Mouse (Mus musculus): ENCODE results near the gene Mri1. TPM values are rescaled to one million over a fixed set of nuclear protein-coding genes. Genes with fewer than 3 reads are reported as not detected.
"Not testable (repeated sequence)": the region's sequence is repeated elsewhere in the genome, so short reads cannot be mapped to it uniquely, and the experiment has no call there.

Mri1 gene
- 49.4 and 50.9 TPM in 2 replicates for polyA plus RNA-seq (2015; fragmentation: Nextera tagmentation; extraction: Ambion mirVana)

- no peaks in the 10 kb centered on the region for H3K9me3 ChIP-seq
- H3K4me1 ChIP-seq, result peaks cover 18% of the 10 kb centered on the region
- WGBS, result under 1% methylated on average over 64 of the region's 64 CpGs
- peak within 1 kb of the TSS; percentile 89 for H3K9ac ChIP-seq
- H3K36me3 ChIP-seq (replicated peaks), result peaks cover 41% of the 10 kb centered on the region
- peak within 1 kb of the TSS; percentile 97 for H3K4me2 ChIP-seq
- H3K4me3 ChIP-seq, result peak within 1 kb of the TSS; percentile 88
- peak within 1 kb of the TSS; percentile 85 for H3K27ac ChIP-seq
- H3K27me3 ChIP-seq (replicated peaks), result no peaks in the 10 kb centered on the region
- peak; percentile 90 for ATAC-seq (replicated peaks)
Observed at GRCm38 (mm10) chr8:84256822-84257610, at the start of gene Mri1. Gene Mri1 (minus strand): TSS chr8:84257326.

- H3K27me3 ChIP-seq (replicated peaks), result no peaks in the 10 kb centered on the region
- ATAC-seq (replicated peaks), result no peak
- WGBS, result 87% methylated on average over 2 of the region's 2 CpGs
Observed at GRCm38 (mm10) chr8:84303951-84304350, 46.8 kb upstream of the Mri1 start.

DNA sequence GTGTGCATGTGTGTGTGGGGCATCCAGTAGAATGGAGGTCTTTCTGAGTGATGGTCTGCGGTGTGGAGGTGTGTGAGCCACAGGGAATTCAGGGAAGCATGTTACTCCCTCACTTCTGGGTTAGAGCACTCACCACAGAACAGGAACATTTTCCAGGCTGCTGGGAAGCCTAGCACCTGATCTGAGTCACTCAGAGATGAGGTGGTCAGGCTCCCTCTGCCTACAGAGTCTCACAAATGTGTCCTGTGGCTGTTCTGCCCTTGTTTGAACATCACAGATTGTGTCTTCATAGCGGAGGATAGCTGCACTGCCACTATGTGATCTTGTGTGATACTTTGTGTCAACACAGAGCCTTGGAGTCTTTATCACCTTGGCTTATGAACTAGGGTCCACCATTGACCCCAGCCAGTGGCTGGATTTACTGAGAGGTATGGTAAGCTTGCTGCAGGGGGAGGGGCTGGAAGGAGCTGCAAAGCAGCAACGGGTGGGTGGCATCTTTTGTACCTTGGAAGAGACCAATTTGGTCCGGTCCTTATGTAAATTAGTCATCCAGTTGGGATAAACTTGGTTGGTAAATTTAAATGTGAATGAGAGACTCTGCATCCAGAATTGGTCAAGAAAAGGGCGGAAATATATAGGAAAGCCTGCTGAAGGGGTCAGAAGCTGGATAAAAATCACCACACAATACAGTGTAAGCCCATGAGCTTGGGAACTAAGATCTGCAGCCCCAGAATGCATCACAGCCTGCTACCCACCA, 40.1 kb upstream of the Mri1 start:
- Histone ChIP-seq H3K9me3 (no peaks in the 10 kb centered on the region), H3K27ac (no peak overlapping the region), H3K4me3 (no peak overlapping the region), H3K4me1 (no peaks in the 10 kb centered on the region), H3K27me3 (replicated peaks) (no peaks in the 10 kb centered on the region), H3K36me3 (replicated peaks) (no peaks in the 10 kb centered on the region), H3K9ac (no peak overlapping the region), H3K4me2 (no peak overlapping the region)
- no peak for ATAC-seq (replicated peaks)
- WGBS, result 66% methylated on average over 5 of the region's 5 CpGs

More at GRCm38 (mm10) chr8:84303951-84304350, 46.8 kb upstream of the Mri1 start:
- no peak overlapping the region for H3K4me3 ChIP-seq
- H3K4me2 ChIP-seq, result no peak overlapping the region
- no peak overlapping the region for H3K9ac ChIP-seq
- no peaks in the 10 kb centered on the region for H3K4me1 ChIP-seq
- no peaks in the 10 kb centered on the region for H3K9me3 ChIP-seq
- no peak overlapping the region for H3K27ac ChIP-seq
- no peaks in the 10 kb centered on the region for H3K36me3 ChIP-seq (replicated peaks)

- no peaks in the 10 kb centered on the region for H3K9me3 ChIP-seq
- ATAC-seq (replicated peaks), result no peak
- 29% methylated on average over 8 of the region's 8 CpGs for WGBS
- no peaks in the 10 kb centered on the region for H3K27me3 ChIP-seq (replicated peaks)
- H3K36me3 ChIP-seq (replicated peaks), result no peaks in the 10 kb centered on the region
- no peak overlapping the region for H3K27ac ChIP-seq
- H3K4me2 ChIP-seq, result no peak overlapping the region
- no peak overlapping the region for H3K9ac ChIP-seq
- no peak overlapping the region for H3K4me3 ChIP-seq
- H3K4me1 ChIP-seq, result no peaks in the 10 kb centered on the region
Observed at GRCm38 (mm10) chr8:84291688-84292087, 34.6 kb upstream of the Mri1 start.

- Histone ChIP-seq H3K4me1 (no peaks in the 10 kb centered on the region), H3K4me2 (no peak overlapping the region), H3K36me3 (replicated peaks) (no peaks in the 10 kb centered on the region), H3K27ac (no peak overlapping the region), H3K27me3 (replicated peaks) (no peaks in the 10 kb centered on the region), H3K9me3 (no peaks in the 10 kb centered on the region), H3K9ac (no peak overlapping the region), H3K4me3 (no peak overlapping the region)
- WGBS, result 65% methylated on average over 5 of the region's 5 CpGs
- ATAC-seq (replicated peaks), result no peak
Observed at GRCm38 (mm10) chr8:84291086-84291485, 34.0 kb upstream of the Mri1 start.

- no peak overlapping the region for H3K4me2 ChIP-seq
- no peaks in the 10 kb centered on the region for H3K36me3 ChIP-seq (replicated peaks)
- H3K27ac ChIP-seq, result no peak overlapping the region
- ATAC-seq (replicated peaks), result no peak
- no peaks in the 10 kb centered on the region for H3K4me1 ChIP-seq
- no peak overlapping the region for H3K4me3 ChIP-seq
- WGBS, result 55% methylated on average over 2 of the region's 2 CpGs
- no peaks in the 10 kb centered on the region for H3K27me3 ChIP-seq (replicated peaks)
- H3K9ac ChIP-seq, result no peak overlapping the region
- H3K9me3 ChIP-seq, result no peaks in the 10 kb centered on the region
Observed at GRCm38 (mm10) chr8:84288892-84289291, 31.8 kb upstream of the Mri1 start.

DNA sequence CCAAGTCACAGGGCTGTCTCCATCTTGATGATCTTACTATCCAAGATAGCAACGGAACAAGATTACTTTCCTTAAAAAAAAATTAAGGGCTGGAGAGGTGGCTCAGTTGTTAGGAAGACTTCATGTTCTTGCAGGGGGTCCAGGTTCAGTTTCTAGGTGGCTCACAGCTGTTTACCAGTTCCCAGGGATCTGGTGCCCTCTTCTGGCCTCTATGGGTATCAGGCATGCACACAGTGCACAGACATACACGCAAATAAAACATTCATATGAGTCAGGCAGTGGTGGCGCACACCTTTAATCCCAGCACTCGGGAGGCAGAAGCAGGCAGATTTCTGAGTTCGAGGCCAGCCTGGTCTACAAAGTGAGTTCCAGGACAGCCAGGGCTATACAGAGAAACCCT, 28.5 kb upstream of the Mri1 start:
- not testable (repeated sequence) for H3K9ac ChIP-seq; H3K27ac ChIP-seq; ATAC-seq (replicated peaks); H3K4me1 ChIP-seq; H3K9me3 ChIP-seq; H3K36me3 ChIP-seq (replicated peaks); H3K27me3 ChIP-seq (replicated peaks); H3K4me3 ChIP-seq; H3K4me2 ChIP-seq
- 58% methylated on average over 5 of the region's 5 CpGs for WGBS

- 42% methylated on average over 9 of the region's 9 CpGs for WGBS
- H3K27ac ChIP-seq, result no peak overlapping the region
- no peak overlapping the region for H3K9ac ChIP-seq
- no peak for ATAC-seq (replicated peaks)
- H3K4me3 ChIP-seq, result no peak overlapping the region
- H3K4me2 ChIP-seq, result no peak overlapping the region
- no peaks in the 10 kb centered on the region for H3K36me3 ChIP-seq (replicated peaks)
- H3K4me1 ChIP-seq, result no peaks in the 10 kb centered on the region
- H3K27me3 ChIP-seq (replicated peaks), result no peaks in the 10 kb centered on the region
- H3K9me3 ChIP-seq, result no peaks in the 10 kb centered on the region
Observed at GRCm38 (mm10) chr8:84284608-84285063, 27.5 kb upstream of the Mri1 start.

GRCm38 (mm10) chr8:84280777-84281176, 23.7 kb upstream of the Mri1 start:
- H3K4me1 ChIP-seq, result no peaks in the 10 kb centered on the region
- H3K27ac ChIP-seq, result no peak overlapping the region
- H3K4me3 ChIP-seq, result no peak overlapping the region
- no peaks in the 10 kb centered on the region for H3K9me3 ChIP-seq
- no peak for ATAC-seq (replicated peaks)
- WGBS, result 86% methylated on average over 10 of the region's 10 CpGs
- no peak overlapping the region for H3K4me2 ChIP-seq
- no peaks in the 10 kb centered on the region for H3K36me3 ChIP-seq (replicated peaks)
- H3K9ac ChIP-seq, result no peak overlapping the region
- H3K27me3 ChIP-seq (replicated peaks), result no peaks in the 10 kb centered on the region

GRCm38 (mm10) chr8:84276447-84276846, 19.3 kb upstream of the Mri1 start:
- Histone ChIP-seq H3K9ac (no peak overlapping the region), H3K4me2 (no peak overlapping the region), H3K27ac (no peak overlapping the region), H3K4me1 (no peaks in the 10 kb centered on the region), H3K36me3 (replicated peaks) (no peaks in the 10 kb centered on the region), H3K4me3 (no peak overlapping the region), H3K9me3 (no peaks in the 10 kb centered on the region), H3K27me3 (replicated peaks) (no peaks in the 10 kb centered on the region)
- ATAC-seq (replicated peaks), result no peak
- 62% methylated on average over 1 of the region's 1 CpGs for whole genome bisulfite sequencing

DNA sequence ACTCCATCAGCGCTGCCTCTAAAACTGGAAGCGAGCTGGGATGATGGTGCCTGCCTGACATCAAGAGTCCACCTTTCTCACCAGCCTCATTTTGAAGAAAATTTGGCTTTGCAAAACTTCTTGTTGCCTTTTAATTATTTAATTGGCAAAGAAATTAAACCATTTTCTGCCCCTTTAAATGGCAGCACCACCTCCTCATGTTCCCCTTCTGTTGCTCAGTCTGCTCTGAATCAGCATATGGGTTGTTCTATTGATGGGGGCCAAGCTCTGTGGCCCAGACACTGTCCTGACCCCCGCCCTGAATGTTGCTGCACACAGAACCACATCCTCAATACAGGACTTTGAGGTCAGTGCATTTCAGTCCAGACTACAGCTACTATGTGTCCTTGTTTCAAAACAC, 16.8 kb upstream of the Mri1 start:
- Histone ChIP-seq H3K27me3 (replicated peaks) (no peaks in the 10 kb centered on the region), H3K27ac (no peak overlapping the region), H3K4me1 (peaks cover 13% of the 10 kb centered on the region), H3K36me3 (replicated peaks) (no peaks in the 10 kb centered on the region), H3K9me3 (no peaks in the 10 kb centered on the region), H3K4me2 (no peak overlapping the region), H3K4me3 (no peak overlapping the region), H3K9ac (no peak overlapping the region)
- 79% methylated on average over 3 of the region's 3 CpGs for WGBS
- no peak for ATAC-seq (replicated peaks)

DNA sequence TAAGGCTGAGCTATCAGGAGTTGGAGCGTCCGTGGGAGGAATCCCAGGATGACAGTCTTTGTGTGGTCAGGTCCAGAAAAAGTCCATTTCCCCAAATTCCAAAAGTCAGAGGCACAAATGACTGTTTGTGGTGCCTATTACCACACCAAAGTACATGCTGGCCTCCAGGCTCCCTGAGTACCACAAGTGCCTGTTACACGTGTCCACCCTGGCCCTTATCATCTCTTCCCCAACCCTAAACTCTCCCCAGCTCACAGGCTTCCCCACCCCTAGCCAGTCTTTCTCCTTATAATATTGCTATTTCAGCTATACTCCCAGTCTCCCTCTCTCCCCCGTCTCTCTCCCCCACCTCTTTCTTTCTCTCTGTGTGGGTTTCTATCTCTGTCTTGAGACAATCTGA, 15.2 kb upstream of the Mri1 start:
- Histone ChIP-seq H3K9me3 (no peaks in the 10 kb centered on the region), H3K4me1 (peaks cover 14% of the 10 kb centered on the region)

More for the DNA sequence above, 15.2 kb upstream of the Mri1 start:
- H3K4me3 ChIP-seq, result no peak overlapping the region
- no peak overlapping the region for H3K27ac ChIP-seq
- WGBS, result 88% methylated on average over 4 of the region's 4 CpGs
- ATAC-seq (replicated peaks), result no peak
- no peaks in the 10 kb centered on the region for H3K27me3 ChIP-seq (replicated peaks)
- H3K4me2 ChIP-seq, result no peak overlapping the region
- H3K9ac ChIP-seq, result no peak overlapping the region
- H3K36me3 ChIP-seq (replicated peaks), result no peaks in the 10 kb centered on the region
